Mouse (Mus musculus): ENCODE measurements around the gene Serbp1. TPM values are rescaled to one million over a fixed set of nuclear protein-coding genes. Genes with fewer than 3 reads are reported as not detected.
A peak's percentile ranks its signal among the peaks of the same experiment; 100 is the strongest.
"Not testable (repeated sequence)": the region's sequence is repeated elsewhere in the genome, so short reads cannot be mapped to it uniquely, and the experiment has no call there.

Gene Serbp1
- polyA plus RNA-seq, 1 experiment from 2014 or later = 427 TPM

- no peaks in the 10 kb centered on the region for H3K27me3 ChIP-seq (replicated peaks)
Observed at GRCm38 (mm10) chr6:67218566-67218965, 19.4 kb upstream of the Serbp1 start.

GRCm38 (mm10) chr6:67219931-67220330 is 18.0 kb upstream of the Serbp1 start:
- not testable (repeated sequence) for ATAC-seq; H3K4me1 ChIP-seq (replicated peaks); H3K9me3 ChIP-seq; H3K27me3 ChIP-seq (replicated peaks); H3K36me3 ChIP-seq; H3K27ac ChIP-seq; H3K9ac ChIP-seq; H3K4me2 ChIP-seq (replicated peaks); H3K4me3 ChIP-seq (replicated peaks)
- 91% methylated on average over 14 of the region's 14 CpGs for WGBS

More at GRCm38 (mm10) chr6:67218566-67218965, 19.4 kb upstream of the Serbp1 start:
- H3K9ac ChIP-seq = no peak overlapping the region
- no peak for ATAC-seq
- H3K4me3 ChIP-seq (replicated peaks) = no peak overlapping the region
- H3K4me1 ChIP-seq (replicated peaks) = no peaks in the 10 kb centered on the region
- no peaks in the 10 kb centered on the region for H3K36me3 ChIP-seq
- no peak overlapping the region for H3K4me2 ChIP-seq (replicated peaks)
- H3K9me3 ChIP-seq = no peaks in the 10 kb centered on the region
- H3K27ac ChIP-seq = no peak overlapping the region

GRCm38 (mm10) chr6:67220731-67221130 is 17.2 kb upstream of the Serbp1 start:
- Histone ChIP-seq H3K4me3 (replicated peaks) (no peak overlapping the region), H3K36me3 (no peaks in the 10 kb centered on the region), H3K9ac (no peak overlapping the region), H3K9me3 (no peaks in the 10 kb centered on the region), H3K27ac (no peak overlapping the region), H3K27me3 (replicated peaks) (no peaks in the 10 kb centered on the region), H3K4me1 (replicated peaks) (no peaks in the 10 kb centered on the region), H3K4me2 (replicated peaks) (no peak overlapping the region)
- ATAC-seq = no peak

GRCm38 (mm10) chr6:67223082-67223481 is 14.9 kb upstream of the Serbp1 start:
- no peak overlapping the region for H3K9ac ChIP-seq

GRCm38 (mm10) chr6:67223499-67223898 is 14.5 kb upstream of the Serbp1 start:
- H3K9ac ChIP-seq = no peak overlapping the region
- no peaks in the 10 kb centered on the region for H3K27me3 ChIP-seq (replicated peaks)
- no peaks in the 10 kb centered on the region for H3K4me1 ChIP-seq (replicated peaks)
- H3K36me3 ChIP-seq = no peaks in the 10 kb centered on the region
- ATAC-seq = peak; percentile 39; the same call in 1 of the 2 replicates
- H3K9me3 ChIP-seq = no peaks in the 10 kb centered on the region
- no peak overlapping the region for H3K27ac ChIP-seq
- WGBS = 66% methylated on average over 1 of the region's 1 CpGs
- H3K4me3 ChIP-seq (replicated peaks) = no peak overlapping the region
- H3K4me2 ChIP-seq (replicated peaks) = no peak overlapping the region

More at GRCm38 (mm10) chr6:67223082-67223481, 14.9 kb upstream of the Serbp1 start:
- no peaks in the 10 kb centered on the region for H3K36me3 ChIP-seq
- H3K27ac ChIP-seq = no peak overlapping the region
- 0 out of 2 replicates have a peak, but pooled peaks have one; percentile 17 for ATAC-seq
- H3K27me3 ChIP-seq (replicated peaks) = no peaks in the 10 kb centered on the region
- 78% methylated on average over 1 of the region's 1 CpGs for WGBS
- no peaks in the 10 kb centered on the region for H3K4me1 ChIP-seq (replicated peaks)
- H3K4me3 ChIP-seq (replicated peaks) = no peak overlapping the region
- H3K9me3 ChIP-seq = no peaks in the 10 kb centered on the region
- H3K4me2 ChIP-seq (replicated peaks) = no peak overlapping the region

GRCm38 (mm10) chr6:67226286-67226685 is 11.7 kb upstream of the Serbp1 start:
- Histone ChIP-seq H3K36me3 (no peaks in the 10 kb centered on the region), H3K9me3 (no peaks in the 10 kb centered on the region), H3K4me3 (replicated peaks) (no peak overlapping the region), H3K27me3 (replicated peaks) (no peaks in the 10 kb centered on the region), H3K4me2 (replicated peaks) (no peak overlapping the region), H3K4me1 (replicated peaks) (no peaks in the 10 kb centered on the region; the same call in 1 of the 2 replicates), H3K9ac (no peak overlapping the region), H3K27ac (no peak overlapping the region)
- 74% methylated on average over 4 of the region's 4 CpGs for WGBS
- ATAC-seq = no peak

GRCm38 (mm10) chr6:67228459-67229107 is 9.4 kb upstream of the Serbp1 start:
- peak overlapping the region; percentile 19; the same call in 1 of the 2 replicates for H3K4me3 ChIP-seq (replicated peaks)
- 11% methylated on average over 18 of the region's 18 CpGs for WGBS
- peak overlapping the region; percentile 64 for H3K4me2 ChIP-seq (replicated peaks)
- H3K4me1 ChIP-seq (replicated peaks) = no peaks in the 10 kb centered on the region; the same call in 1 of the 2 replicates
- 0 out of 2 replicates have a peak, but pooled peaks have one; percentile 52 for ATAC-seq
- no peak overlapping the region for H3K27ac ChIP-seq
- H3K9ac ChIP-seq = peak overlapping the region; percentile 20; the same call in 1 of the 2 replicates
- H3K36me3 ChIP-seq = no peaks in the 10 kb centered on the region
- no peaks in the 10 kb centered on the region for H3K9me3 ChIP-seq
- no peaks in the 10 kb centered on the region for H3K27me3 ChIP-seq (replicated peaks)

- Histone ChIP-seq H3K36me3 (no peaks in the 10 kb centered on the region), H3K9ac (no peak overlapping the region), H3K27me3 (replicated peaks) (no peaks in the 10 kb centered on the region), H3K4me1 (replicated peaks) (no peaks in the 10 kb centered on the region; the same call in 1 of the 2 replicates), H3K4me3 (replicated peaks) (no peak overlapping the region), H3K27ac (no peak overlapping the region), H3K4me2 (replicated peaks) (no peak overlapping the region), H3K9me3 (no peaks in the 10 kb centered on the region)
- WGBS = 33% methylated on average over 9 of the region's 9 CpGs
- ATAC-seq = no peak
Observed at GRCm38 (mm10) chr6:67229521-67229920, 8.5 kb upstream of the Serbp1 start.

GRCm38 (mm10) chr6:67229922-67230518 is 8.0 kb upstream of the Serbp1 start:
- 13% methylated on average over 11 of the region's 11 CpGs for WGBS
- 0 out of 2 replicates have a peak overlapping the region, but pooled peaks have one; percentile 17 for H3K4me2 ChIP-seq (replicated peaks)
- ATAC-seq = peak; percentile 53; the same call in 1 of the 2 replicates

GRCm38 (mm10) chr6:67230950-67231349 is 7.0 kb upstream of the Serbp1 start:
- no peak for ATAC-seq
- H3K4me2 ChIP-seq (replicated peaks) = no peak overlapping the region
- H3K27me3 ChIP-seq (replicated peaks) = no peaks in the 10 kb centered on the region

More at GRCm38 (mm10) chr6:67229922-67230518, 8.0 kb upstream of the Serbp1 start:
- Histone ChIP-seq H3K36me3 (no peaks in the 10 kb centered on the region), H3K27me3 (replicated peaks) (no peaks in the 10 kb centered on the region), H3K4me1 (replicated peaks) (no peaks in the 10 kb centered on the region; the same call in 1 of the 2 replicates), H3K9me3 (no peaks in the 10 kb centered on the region), H3K9ac (no peak overlapping the region), H3K4me3 (replicated peaks) (no peak overlapping the region), H3K27ac (no peak overlapping the region)

GRCm38 (mm10) chr6:67235649-67236048 is 2.3 kb upstream of the Serbp1 start:
- no peaks in the 10 kb centered on the region for H3K4me1 ChIP-seq (replicated peaks)
- 81% methylated on average over 3 of the region's 3 CpGs for WGBS
- no peaks in the 10 kb centered on the region for H3K36me3 ChIP-seq
- no peaks in the 10 kb centered on the region for H3K27me3 ChIP-seq (replicated peaks)
- ATAC-seq = no peak
- H3K4me2 ChIP-seq (replicated peaks) = no peak overlapping the region
- no peak overlapping the region for H3K4me3 ChIP-seq (replicated peaks)
- no peak overlapping the region for H3K27ac ChIP-seq
- H3K9ac ChIP-seq = no peak overlapping the region
- H3K9me3 ChIP-seq = no peaks in the 10 kb centered on the region

More at GRCm38 (mm10) chr6:67230950-67231349, 7.0 kb upstream of the Serbp1 start:
- Histone ChIP-seq H3K9ac (no peak overlapping the region), H3K9me3 (no peaks in the 10 kb centered on the region), H3K4me1 (replicated peaks) (no peaks in the 10 kb centered on the region; the same call in 1 of the 2 replicates), H3K27ac (no peak overlapping the region), H3K4me3 (replicated peaks) (no peak overlapping the region), H3K36me3 (no peaks in the 10 kb centered on the region)

GRCm38 (mm10) chr6:67236491-67237234 is 1.3 kb upstream of the Serbp1 start:
- Histone ChIP-seq H3K9me3 (no peaks in the 10 kb centered on the region), H3K36me3 (no peaks in the 10 kb centered on the region), H3K4me3 (replicated peaks) (no peak overlapping the region), H3K4me1 (replicated peaks) (no peaks in the 10 kb centered on the region), H3K9ac (no peak overlapping the region), H3K27ac (no peak overlapping the region), H3K4me2 (replicated peaks) (no peak overlapping the region), H3K27me3 (replicated peaks) (no peaks in the 10 kb centered on the region)
- 65% methylated on average over 7 of the region's 7 CpGs for WGBS
- no peak for ATAC-seq

Data from intestine, embryonic 15.5 days (tissue).